Mouse (Mus musculus): Measurements from ENCODE around the gene Ccm2l. TPM values are rescaled to one million over a fixed set of nuclear protein-coding genes. Genes with fewer than 3 reads are reported as not detected.

Gene Ccm2l
- 2.6 and 2.7 TPM in 2 replicates for polyA plus RNA-seq (2016; fragmentation: Nextera tagmentation; extraction: Ambion mirVana)

DNA sequence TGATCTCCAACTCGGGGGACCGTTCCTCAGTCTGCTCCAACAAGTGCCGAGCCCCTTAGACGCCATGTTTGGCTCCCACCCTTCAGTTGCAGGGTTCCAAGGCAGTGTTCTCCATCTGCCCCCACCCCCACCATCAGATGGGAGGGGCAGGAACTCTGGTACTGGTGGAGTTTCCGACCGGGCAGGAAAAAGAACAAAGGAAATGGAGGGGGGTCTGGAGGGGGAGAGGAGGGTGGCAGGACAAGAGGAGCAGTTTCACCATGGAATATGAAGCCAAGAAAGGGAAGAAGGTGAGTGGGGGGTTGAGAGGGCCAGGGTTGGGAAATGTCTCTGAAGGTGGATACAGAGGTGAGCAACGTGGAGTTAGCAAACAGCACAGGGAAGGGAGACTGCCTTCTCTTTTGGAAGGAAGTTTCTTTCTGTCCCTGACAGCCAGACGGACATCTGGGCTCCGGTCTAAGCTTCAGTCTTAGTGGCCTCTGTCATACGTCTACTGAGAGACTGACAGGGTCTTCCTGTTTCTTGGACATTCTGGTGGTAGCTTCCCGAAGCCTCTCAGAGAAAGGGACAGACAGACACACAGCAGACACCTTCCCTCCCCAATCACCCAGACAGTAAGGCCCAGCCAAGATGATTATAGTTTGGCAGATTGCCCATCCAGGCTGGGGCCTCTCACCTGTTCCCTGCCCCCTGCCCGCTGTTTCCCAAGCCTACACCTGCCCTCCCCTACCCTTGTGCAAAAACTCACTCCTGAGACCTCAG is at the start of gene Ccm2l:
Gene Ccm2l (plus strand): TSS at position 209 of the 762 bp plus-strand sequence.
- Histone ChIP-seq H3K4me2 (replicated peaks) (no peak within 1 kb of the TSS), H3K4me3 (no peak within 1 kb of the TSS), H3K4me1 (peaks cover 6% of the 10 kb centered on the region; the same call in 1 of the 2 replicates), H3K36me3 (no peaks in the 10 kb centered on the region), H3K9me3 (no peaks in the 10 kb centered on the region), H3K27ac (replicated peaks) (no peak within 1 kb of the TSS), H3K9ac (replicated peaks) (no peak within 1 kb of the TSS), H3K27me3 (peaks cover 44% of the 10 kb centered on the region)
- 51% methylated on average over 12 of the region's 12 CpGs for WGBS
- no peak for ATAC-seq (ENCODE audit: low FRiP score, low read depth)

GRCm38 (mm10) chr2:153016786-153017185 is 49.0 kb upstream of the Ccm2l start:
- no peaks in the 10 kb centered on the region for H3K9me3 ChIP-seq
- ATAC-seq (ENCODE audit: low FRiP score, low read depth): no peak
- 44% methylated on average over 5 of the region's 5 CpGs for WGBS
- H3K27me3 ChIP-seq: peaks cover 23% of the 10 kb centered on the region; the same call in 1 of the 2 replicates
- H3K4me2 ChIP-seq (replicated peaks): no peak overlapping the region
- peaks cover 18% of the 10 kb centered on the region for H3K36me3 ChIP-seq
- no peak overlapping the region for H3K9ac ChIP-seq (replicated peaks)
- no peak overlapping the region for H3K27ac ChIP-seq (replicated peaks)
- H3K4me1 ChIP-seq: peaks cover 20% of the 10 kb centered on the region
- H3K4me3 ChIP-seq: no peak overlapping the region

GRCm38 (mm10) chr2:153019355-153019754 is 46.4 kb upstream of the Ccm2l start:
- ATAC-seq (ENCODE audit: low FRiP score, low read depth): no peak
- Histone ChIP-seq H3K4me2 (replicated peaks) (no peak overlapping the region), H3K27me3 (peaks cover 23% of the 10 kb centered on the region; the same call in 1 of the 2 replicates), H3K4me1 (peaks cover 12% of the 10 kb centered on the region), H3K4me3 (no peak overlapping the region), H3K9me3 (no peaks in the 10 kb centered on the region), H3K9ac (replicated peaks) (no peak overlapping the region), H3K27ac (replicated peaks) (no peak overlapping the region), H3K36me3 (no peaks in the 10 kb centered on the region)
- WGBS: 82% methylated on average over 3 of the region's 3 CpGs

DNA sequence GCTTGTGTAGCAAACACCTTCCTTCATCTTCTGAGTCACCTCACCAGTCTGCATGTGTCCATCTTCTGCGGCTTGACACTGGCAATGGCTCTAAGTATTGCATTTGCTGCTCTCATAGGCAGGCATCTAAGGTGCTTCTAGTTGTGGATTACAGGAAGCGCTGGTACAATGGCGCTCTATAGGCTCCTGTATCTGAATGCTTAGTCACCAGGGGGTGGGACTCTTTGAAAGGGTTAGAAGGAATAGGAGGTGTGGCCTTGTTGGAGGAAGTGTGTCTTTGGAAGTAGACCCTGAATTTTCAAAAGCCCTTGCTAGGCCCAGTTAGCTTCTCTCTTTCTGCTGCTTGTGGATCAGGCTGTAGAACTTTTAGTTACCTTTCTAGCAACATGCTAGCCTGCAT is 44.6 kb upstream of the Ccm2l start:
- WGBS: 65% methylated on average over 3 of the region's 3 CpGs

GRCm38 (mm10) chr2:153022855-153023254 is 42.9 kb upstream of the Ccm2l start:
- WGBS: 63% methylated on average over 4 of the region's 4 CpGs
- Histone ChIP-seq H3K27ac (replicated peaks) (no peak overlapping the region), H3K36me3 (no peaks in the 10 kb centered on the region), H3K4me2 (replicated peaks) (no peak overlapping the region), H3K4me1 (no peaks in the 10 kb centered on the region), H3K9ac (replicated peaks) (no peak overlapping the region), H3K27me3 (peaks cover 11% of the 10 kb centered on the region; the same call in 1 of the 2 replicates), H3K4me3 (no peak overlapping the region), H3K9me3 (no peaks in the 10 kb centered on the region)
- no peak for ATAC-seq (ENCODE audit: low FRiP score, low read depth)

More for the DNA sequence above, 44.6 kb upstream of the Ccm2l start:
- Histone ChIP-seq H3K4me2 (replicated peaks) (no peak overlapping the region), H3K9ac (replicated peaks) (no peak overlapping the region), H3K9me3 (no peaks in the 10 kb centered on the region), H3K27me3 (peaks cover 23% of the 10 kb centered on the region; the same call in 1 of the 2 replicates), H3K4me3 (no peak overlapping the region), H3K4me1 (no peaks in the 10 kb centered on the region), H3K36me3 (no peaks in the 10 kb centered on the region), H3K27ac (replicated peaks) (no peak overlapping the region)
- no peak for ATAC-seq (ENCODE audit: low FRiP score, low read depth)

DNA sequence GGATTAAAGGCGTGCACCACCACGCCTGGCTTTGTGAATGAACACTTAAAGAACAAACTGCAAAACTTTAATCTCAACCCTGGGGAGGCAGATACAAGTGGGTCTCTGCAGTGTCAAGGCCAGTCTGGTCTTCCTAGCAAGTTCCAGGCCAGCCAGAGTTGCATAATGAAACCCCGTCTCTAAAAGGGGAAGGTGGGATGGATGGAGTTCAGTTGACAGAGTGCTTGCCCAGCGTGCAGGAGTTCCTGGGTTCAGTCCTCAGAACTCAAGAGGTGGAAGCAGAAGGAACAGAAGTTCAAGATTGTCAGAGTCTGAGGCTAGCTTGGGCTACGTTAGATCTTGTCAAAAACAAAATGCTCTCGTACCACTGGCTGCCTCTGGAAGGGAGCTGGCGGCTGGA is 39.7 kb upstream of the Ccm2l start:
- H3K27me3 ChIP-seq: peaks cover 15% of the 10 kb centered on the region
- no peak overlapping the region for H3K4me2 ChIP-seq (replicated peaks)
- H3K9me3 ChIP-seq: no peaks in the 10 kb centered on the region
- H3K9ac ChIP-seq (replicated peaks): no peak overlapping the region
- no peak overlapping the region for H3K27ac ChIP-seq (replicated peaks)
- ATAC-seq (ENCODE audit: low FRiP score, low read depth): no peak
- H3K4me3 ChIP-seq: no peak overlapping the region
- no peaks in the 10 kb centered on the region for H3K4me1 ChIP-seq
- WGBS: 81% methylated on average over 7 of the region's 7 CpGs
- no peaks in the 10 kb centered on the region for H3K36me3 ChIP-seq

GRCm38 (mm10) chr2:153027501-153027900 is 38.3 kb upstream of the Ccm2l start:
- H3K9me3 ChIP-seq: no peaks in the 10 kb centered on the region
- H3K27me3 ChIP-seq: peaks cover 30% of the 10 kb centered on the region
- 63% methylated on average over 4 of the region's 4 CpGs for WGBS
- H3K36me3 ChIP-seq: no peaks in the 10 kb centered on the region
- H3K4me2 ChIP-seq (replicated peaks): no peak overlapping the region
- H3K4me3 ChIP-seq: no peak overlapping the region
- H3K4me1 ChIP-seq: peaks cover 12% of the 10 kb centered on the region; the same call in 1 of the 2 replicates
- no peak overlapping the region for H3K27ac ChIP-seq (replicated peaks)
- H3K9ac ChIP-seq (replicated peaks): no peak overlapping the region
- ATAC-seq (ENCODE audit: low FRiP score, low read depth): no peak

GRCm38 (mm10) chr2:153030422-153030821 is 35.3 kb upstream of the Ccm2l start:
- H3K4me2 ChIP-seq (replicated peaks): peak overlapping the region; percentile 89; the same call in 1 of the 2 replicates
- 20% methylated on average over 4 of the region's 4 CpGs for WGBS
- H3K9ac ChIP-seq (replicated peaks): no peak overlapping the region
- H3K36me3 ChIP-seq: no peaks in the 10 kb centered on the region
- no peak overlapping the region for H3K27ac ChIP-seq (replicated peaks)
- ATAC-seq (ENCODE audit: low FRiP score, low read depth): no peak
- peaks cover 16% of the 10 kb centered on the region; the same call in 1 of the 2 replicates for H3K4me1 ChIP-seq
- no peak overlapping the region for H3K4me3 ChIP-seq
- H3K9me3 ChIP-seq: no peaks in the 10 kb centered on the region
- H3K27me3 ChIP-seq: peaks cover 41% of the 10 kb centered on the region

DNA sequence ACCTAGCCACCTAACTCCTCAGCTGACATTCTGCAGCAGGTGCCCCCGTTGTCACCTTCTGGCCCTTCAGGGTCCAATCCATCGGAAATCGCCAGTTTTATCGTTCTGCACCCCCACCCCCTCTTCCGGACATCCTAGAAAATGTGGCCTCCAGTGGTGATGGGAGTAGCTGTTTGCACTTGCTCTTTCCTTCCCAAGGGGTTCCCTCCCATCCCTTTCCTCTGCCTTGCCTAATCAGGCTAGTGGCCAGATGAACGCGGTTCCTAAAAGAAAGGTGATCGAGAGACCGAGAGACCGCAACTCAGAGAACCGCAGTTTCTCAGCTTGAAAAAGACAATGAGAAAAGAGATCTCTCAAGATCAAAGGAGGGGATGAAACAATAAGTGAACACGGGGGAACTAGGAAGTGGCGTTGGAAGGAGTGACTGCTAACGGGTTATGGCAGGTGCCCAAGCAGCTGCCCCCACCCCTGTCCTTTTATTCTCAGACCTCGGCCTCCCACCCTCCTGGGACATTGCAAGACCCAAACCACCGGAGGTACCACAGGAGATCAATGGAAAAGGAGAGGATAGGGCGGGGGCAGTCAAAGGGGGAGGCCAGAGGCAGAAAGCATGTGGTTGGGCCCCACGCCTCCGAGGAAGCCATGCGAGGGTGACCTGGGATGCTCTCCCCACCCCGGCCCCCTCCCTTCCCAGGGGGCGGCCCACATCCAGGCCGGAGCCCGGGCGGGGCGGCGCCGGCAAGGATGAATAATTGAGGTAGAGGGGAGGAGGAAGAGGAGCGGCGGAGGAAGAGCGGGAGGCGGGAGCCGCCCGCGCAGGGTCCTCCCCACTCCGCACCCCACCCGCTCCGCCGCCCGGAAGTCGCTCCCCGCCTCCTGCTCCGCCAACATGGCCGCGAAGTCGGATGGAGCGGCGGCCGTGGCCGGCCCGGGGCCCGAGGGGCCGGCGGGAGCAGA is 34.4 kb upstream of the Ccm2l start, which contains the start of gene Xkr7:
Gene Xkr7 (plus strand): TSS at position 727 of the 957 bp plus-strand sequence.
- ATAC-seq (ENCODE audit: low FRiP score, low read depth): peak; percentile 66
- Histone ChIP-seq H3K9ac (replicated peaks) (peak within 1 kb of the TSS; percentile 66), H3K9me3 (no peaks in the 10 kb centered on the region), H3K4me1 (peaks cover 16% of the 10 kb centered on the region; the same call in 1 of the 2 replicates), H3K4me2 (replicated peaks) (peak within 1 kb of the TSS; percentile 89), H3K27me3 (peaks cover 41% of the 10 kb centered on the region), H3K36me3 (no peaks in the 10 kb centered on the region), H3K27ac (replicated peaks) (peak within 1 kb of the TSS; percentile 74), H3K4me3 (peak within 1 kb of the TSS; percentile 69)
- 2% methylated on average over 47 of the region's 54 CpGs for WGBS

DNA sequence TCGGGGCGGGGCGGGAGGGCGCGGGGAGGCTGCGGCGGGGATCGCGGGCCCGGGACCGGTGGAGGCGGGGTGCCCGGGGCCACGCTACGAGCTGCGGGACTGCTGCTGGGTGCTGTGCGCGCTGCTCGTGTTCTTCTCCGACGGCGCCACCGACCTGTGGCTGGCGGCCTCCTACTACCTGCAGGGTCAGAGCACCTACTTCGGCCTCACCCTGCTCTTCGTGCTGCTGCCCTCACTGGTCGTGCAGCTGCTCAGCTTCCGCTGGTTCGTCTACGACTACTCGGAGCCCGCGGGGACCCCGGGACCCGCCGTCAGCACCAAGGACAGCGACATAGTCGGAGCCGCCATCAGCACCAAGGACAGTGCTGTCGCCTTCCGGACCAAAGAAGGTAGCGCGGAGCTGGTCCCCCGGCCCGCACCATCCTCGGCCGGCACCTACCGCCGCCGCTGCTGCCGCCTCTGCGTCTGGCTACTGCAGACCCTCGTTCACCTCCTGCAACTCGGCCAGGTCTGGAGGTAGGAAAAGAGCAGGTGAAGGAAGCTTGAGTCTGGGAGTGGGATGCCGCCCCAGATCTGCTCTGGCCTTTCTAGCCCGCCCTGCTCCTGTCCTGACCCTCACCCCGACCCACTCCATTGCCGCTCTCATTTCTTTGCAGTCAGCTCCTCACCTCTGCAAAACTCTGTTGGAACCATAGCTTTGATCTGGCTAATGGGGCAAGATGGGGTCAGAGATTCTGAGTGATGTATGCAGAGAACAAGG is 33.5 kb upstream of the Ccm2l start:
- no peaks in the 10 kb centered on the region for H3K36me3 ChIP-seq
- peaks cover 41% of the 10 kb centered on the region for H3K27me3 ChIP-seq
- peak overlapping the region; percentile 69 for H3K4me3 ChIP-seq
- peaks cover 16% of the 10 kb centered on the region; the same call in 1 of the 2 replicates for H3K4me1 ChIP-seq
- H3K9me3 ChIP-seq: no peaks in the 10 kb centered on the region
- ATAC-seq (ENCODE audit: low FRiP score, low read depth): peak; percentile 72
- peak overlapping the region; percentile 66 for H3K9ac ChIP-seq (replicated peaks)
- peak overlapping the region; percentile 89 for H3K4me2 ChIP-seq (replicated peaks)
- H3K27ac ChIP-seq (replicated peaks): peak overlapping the region; percentile 74
- whole genome bisulfite sequencing: 3% methylated on average over 40 of the region's 58 CpGs

DNA sequence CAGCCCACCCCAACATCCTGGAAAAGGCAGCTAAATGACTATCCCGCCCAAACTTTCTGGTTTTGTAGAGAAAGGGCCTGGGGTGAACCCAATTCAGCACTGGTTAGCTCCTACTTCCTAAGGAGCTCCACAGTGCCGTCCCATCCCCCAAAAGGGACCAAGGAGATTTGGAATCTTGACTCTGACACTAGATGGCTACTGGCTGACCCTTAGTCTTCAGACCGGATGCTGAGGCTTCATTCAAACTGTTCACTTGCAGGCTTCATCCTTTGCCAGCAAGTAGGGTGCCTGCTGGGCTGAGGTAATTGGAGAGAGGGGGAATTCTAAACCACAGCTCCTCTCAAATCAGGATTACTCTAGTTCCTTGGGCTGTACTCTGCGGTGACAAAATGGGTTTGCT is 32.8 kb upstream of the Ccm2l start:
- Histone ChIP-seq H3K27ac (replicated peaks) (no peak overlapping the region), H3K4me3 (peak overlapping the region; percentile 69), H3K9ac (replicated peaks) (peak overlapping the region; percentile 66; the same call in 1 of the 2 replicates), H3K27me3 (peaks cover 41% of the 10 kb centered on the region), H3K4me1 (peaks cover 16% of the 10 kb centered on the region; the same call in 1 of the 2 replicates), H3K36me3 (no peaks in the 10 kb centered on the region), H3K4me2 (replicated peaks) (peak overlapping the region; percentile 89), H3K9me3 (no peaks in the 10 kb centered on the region)
- 13% methylated on average over 4 of the region's 4 CpGs for WGBS
- no peak for ATAC-seq (ENCODE audit: low FRiP score, low read depth)
